Mouse (Mus musculus): ENCODE results near the gene Apoo. TPM values are rescaled to one million over a fixed set of nuclear protein-coding genes. Genes with fewer than 3 reads are reported as not detected.
A peak's percentile ranks its signal among the peaks of the same experiment; 100 is the strongest.
"Not testable (repeated sequence)": the region's sequence is repeated elsewhere in the genome, so short reads cannot be mapped to it uniquely, and the experiment has no call there.

The Apoo gene
- polyA plus RNA-seq (2012; rRNA removed), result 31.8 and 43.1 TPM in 2 replicates

GRCm38 (mm10) chrX:94366670-94367241 lies at the start of gene Apoo, which contains the start of gene Fam90a1b:
Gene Apoo (plus strand): TSS chrX:94367117.
Gene Fam90a1b (minus strand): TSS chrX:94366777.
- H3K36me3 ChIP-seq (ENCODE audit: control insufficient read depth, insufficient read depth, low read length), result no peaks in the 10 kb centered on the region
- no peaks in the 10 kb centered on the region; the same call in 1 of the 2 replicates for H3K4me1 ChIP-seq (ENCODE audit: control insufficient read depth, insufficient read depth, low read length)
- peak within 1 kb of the TSS; percentile 81 for H3K27ac ChIP-seq (ENCODE audit: insufficient read depth, low read depth, low read length)
- H3K27me3 ChIP-seq (replicated peaks; ENCODE audit: control insufficient read depth, insufficient read depth, low read length), result no peaks in the 10 kb centered on the region
- WGBS, result under 1% methylated on average over 43 of the region's 46 CpGs
- H3K4me3 ChIP-seq (ENCODE audit: insufficient read depth, low read depth, low read length), result peak within 1 kb of the TSS; percentile 67
- peak; percentile 98 for DNase-seq
- no peak for TF ChIP-seq POLR2A (IDR thresholded peaks at IDR 0.05; ENCODE audit: low read depth, low read length)
- TF ChIP-seq CTCF (conservative IDR thresholded peaks at IDR 0.05; ENCODE audit: insufficient read depth, insufficient read length, low read depth, low read length), result peak; percentile 70

- DNase-seq, result no peak
- 74% methylated on average over 11 of the region's 11 CpGs for WGBS
- no peaks in the 10 kb centered on the region for H3K27me3 ChIP-seq (replicated peaks; ENCODE audit: control insufficient read depth, insufficient read depth, low read length)
- no peaks in the 10 kb centered on the region for H3K4me1 ChIP-seq (ENCODE audit: control insufficient read depth, insufficient read depth, low read length)
- no peak overlapping the region for H3K27ac ChIP-seq (ENCODE audit: insufficient read depth, low read depth, low read length)
- no peak for TF ChIP-seq CTCF (conservative IDR thresholded peaks at IDR 0.05; ENCODE audit: insufficient read depth, insufficient read length, low read depth, low read length)
- no peak for TF ChIP-seq POLR2A (IDR thresholded peaks at IDR 0.05; ENCODE audit: low read depth, low read length)
- H3K36me3 ChIP-seq (ENCODE audit: control insufficient read depth, insufficient read depth, low read length), result no peaks in the 10 kb centered on the region
- no peak overlapping the region for H3K4me3 ChIP-seq (ENCODE audit: insufficient read depth, low read depth, low read length)
These were observed 45.6 kb upstream of the Apoo start for GRCm38 (mm10) chrX:94321036-94321902.

GRCm38 (mm10) chrX:94343638-94344037 lies 23.3 kb upstream of the Apoo start:
- H3K27ac ChIP-seq (ENCODE audit: insufficient read depth, low read depth, low read length); H3K36me3 ChIP-seq (ENCODE audit: control insufficient read depth, insufficient read depth, low read length); H3K27me3 ChIP-seq (replicated peaks; ENCODE audit: control insufficient read depth, insufficient read depth, low read length); H3K4me3 ChIP-seq (ENCODE audit: insufficient read depth, low read depth, low read length); DNase-seq; H3K4me1 ChIP-seq (ENCODE audit: control insufficient read depth, insufficient read depth, low read length): not testable (repeated sequence)
- 80% methylated on average over 4 of the region's 4 CpGs for WGBS

GRCm38 (mm10) chrX:94365381-94365925 lies 1.5 kb upstream of the Apoo start:
- Histone ChIP-seq H3K27me3 (replicated peaks; ENCODE audit: control insufficient read depth, insufficient read depth, low read length) (no peaks in the 10 kb centered on the region), H3K36me3 (ENCODE audit: control insufficient read depth, insufficient read depth, low read length) (no peaks in the 10 kb centered on the region), H3K27ac (ENCODE audit: insufficient read depth, low read depth, low read length) (no peak overlapping the region), H3K4me3 (ENCODE audit: insufficient read depth, low read depth, low read length) (no peak overlapping the region), H3K4me1 (ENCODE audit: control insufficient read depth, insufficient read depth, low read length) (no peaks in the 10 kb centered on the region; the same call in 1 of the 2 replicates)
- 21% methylated on average over 14 of the region's 14 CpGs for WGBS
- peak; percentile 4 for DNase-seq
- TF ChIP-seq CTCF (conservative IDR thresholded peaks at IDR 0.05; ENCODE audit: insufficient read depth, insufficient read length, low read depth, low read length) (no peak), POLR2A (IDR thresholded peaks at IDR 0.05; ENCODE audit: low read depth, low read length) (no peak)

- WGBS, result 1% methylated on average over 16 of the region's 16 CpGs
- TF ChIP-seq POLR2A (IDR thresholded peaks at IDR 0.05; ENCODE audit: low read depth, low read length) (no peak), CTCF (conservative IDR thresholded peaks at IDR 0.05; ENCODE audit: insufficient read depth, insufficient read length, low read depth, low read length) (no peak)
- no peaks in the 10 kb centered on the region for H3K36me3 ChIP-seq (ENCODE audit: control insufficient read depth, insufficient read depth, low read length)
- H3K4me3 ChIP-seq (ENCODE audit: insufficient read depth, low read depth, low read length), result peak overlapping the region; percentile 8; the same call in 1 of the 2 replicates
- H3K27me3 ChIP-seq (replicated peaks; ENCODE audit: control insufficient read depth, insufficient read depth, low read length), result no peaks in the 10 kb centered on the region
- DNase-seq, result peak; percentile 15
- H3K4me1 ChIP-seq (ENCODE audit: control insufficient read depth, insufficient read depth, low read length), result no peaks in the 10 kb centered on the region; the same call in 1 of the 2 replicates
- H3K27ac ChIP-seq (ENCODE audit: insufficient read depth, low read depth, low read length), result no peak overlapping the region
These were observed 888 bp upstream of the Apoo start for GRCm38 (mm10) chrX:94366029-94366428.

- no peaks in the 10 kb centered on the region for H3K27me3 ChIP-seq (replicated peaks; ENCODE audit: control insufficient read depth, insufficient read depth, low read length)
- no peaks in the 10 kb centered on the region for H3K36me3 ChIP-seq (ENCODE audit: control insufficient read depth, insufficient read depth, low read length)
- TF ChIP-seq CTCF (conservative IDR thresholded peaks at IDR 0.05; ENCODE audit: insufficient read depth, insufficient read length, low read depth, low read length), result no peak
- TF ChIP-seq POLR2A (IDR thresholded peaks at IDR 0.05; ENCODE audit: low read depth, low read length), result no peak
- no peaks in the 10 kb centered on the region; the same call in 1 of the 2 replicates for H3K4me1 ChIP-seq (ENCODE audit: control insufficient read depth, insufficient read depth, low read length)
- under 1% methylated on average over 15 of the region's 17 CpGs for WGBS
- peak overlapping the region; percentile 81 for H3K27ac ChIP-seq (ENCODE audit: insufficient read depth, low read depth, low read length)
- H3K4me3 ChIP-seq (ENCODE audit: insufficient read depth, low read depth, low read length), result peak overlapping the region; percentile 67
- DNase-seq, result no peak
These were observed 331 bp downstream of the Apoo start for GRCm38 (mm10) chrX:94367248-94367647.

- Histone ChIP-seq H3K36me3 (ENCODE audit: control insufficient read depth, insufficient read depth, low read length) (no peaks in the 10 kb centered on the region), H3K4me1 (ENCODE audit: control insufficient read depth, insufficient read depth, low read length) (peaks cover 3% of the 10 kb centered on the region; the same call in 1 of the 2 replicates), H3K27ac (ENCODE audit: insufficient read depth, low read depth, low read length) (no peak overlapping the region), H3K4me3 (ENCODE audit: insufficient read depth, low read depth, low read length) (no peak overlapping the region), H3K27me3 (replicated peaks; ENCODE audit: control insufficient read depth, insufficient read depth, low read length) (no peaks in the 10 kb centered on the region)
- TF ChIP-seq POLR2A (IDR thresholded peaks at IDR 0.05; ENCODE audit: low read depth, low read length) (no peak), CTCF (conservative IDR thresholded peaks at IDR 0.05; ENCODE audit: insufficient read depth, insufficient read length, low read depth, low read length) (no peak)
- DNase-seq, result no peak
- WGBS, result 50% methylated on average over 5 of the region's 5 CpGs
These were observed 11.8 kb downstream of the Apoo start for GRCm38 (mm10) chrX:94378734-94379133.

Data from kidney, adult 2 months (tissue).